Mouse (Mus musculus): Measurements from ENCODE around the gene Fpgs. TPM values are rescaled to one million over a fixed set of nuclear protein-coding genes. Genes with fewer than 3 reads are reported as not detected.

The Fpgs gene
- polyA plus RNA-seq, 1 experiment from 2014 or later = 29.5 TPM

- WGBS = 75% methylated on average over 9 of the region's 9 CpGs
- Histone ChIP-seq H3K4me1 (peaks cover 10% of the 10 kb centered on the region), H3K4me3 (no peak overlapping the region), H3K36me3 (replicated peaks) (no peaks in the 10 kb centered on the region; the same call in 1 of the 2 replicates), H3K27me3 (ENCODE audit: poor library complexity, severe bottlenecking) (no peaks in the 10 kb centered on the region), H3K9me3 (no peaks in the 10 kb centered on the region), H3K27ac (no peak overlapping the region)
- DNase-seq (ENCODE audit: extremely low spot score, low spot score) = no peak
Observed at GRCm38 (mm10) chr2:32671907-32672595, 31.9 kb downstream of the Fpgs start.

- WGBS = 92% methylated on average over 9 of the region's 9 CpGs
Observed at GRCm38 (mm10) chr2:32671147-32671546, 32.8 kb downstream of the Fpgs start.

GRCm38 (mm10) chr2:32669876-32670275 is 34.1 kb downstream of the Fpgs start:
- H3K4me1 ChIP-seq = peaks cover 13% of the 10 kb centered on the region
- no peak for DNase-seq (ENCODE audit: extremely low spot score, low spot score)
- H3K4me3 ChIP-seq = no peak overlapping the region
- no peaks in the 10 kb centered on the region for H3K27me3 ChIP-seq (ENCODE audit: poor library complexity, severe bottlenecking)
- 85% methylated on average over 3 of the region's 3 CpGs for WGBS
- H3K27ac ChIP-seq = no peak overlapping the region
- no peaks in the 10 kb centered on the region for H3K9me3 ChIP-seq
- no peaks in the 10 kb centered on the region; the same call in 1 of the 2 replicates for H3K36me3 ChIP-seq (replicated peaks)

More at GRCm38 (mm10) chr2:32671147-32671546, 32.8 kb downstream of the Fpgs start:
- no peaks in the 10 kb centered on the region for H3K9me3 ChIP-seq
- no peak overlapping the region for H3K27ac ChIP-seq
- no peak overlapping the region for H3K4me3 ChIP-seq
- no peak for DNase-seq (ENCODE audit: extremely low spot score, low spot score)
- no peaks in the 10 kb centered on the region; the same call in 1 of the 2 replicates for H3K36me3 ChIP-seq (replicated peaks)
- H3K27me3 ChIP-seq (ENCODE audit: poor library complexity, severe bottlenecking) = no peaks in the 10 kb centered on the region
- peaks cover 11% of the 10 kb centered on the region for H3K4me1 ChIP-seq

- Histone ChIP-seq H3K27me3 (ENCODE audit: poor library complexity, severe bottlenecking) (no peaks in the 10 kb centered on the region), H3K36me3 (replicated peaks) (no peaks in the 10 kb centered on the region), H3K9me3 (no peaks in the 10 kb centered on the region), H3K4me1 (peaks cover 11% of the 10 kb centered on the region), H3K27ac (peak overlapping the region; percentile 65), H3K4me3 (no peak overlapping the region)
- WGBS = 84% methylated on average over 7 of the region's 7 CpGs
- no peak for DNase-seq (ENCODE audit: extremely low spot score, low spot score)
Observed at GRCm38 (mm10) chr2:32668176-32668575, 35.8 kb downstream of the Fpgs start.

- Histone ChIP-seq H3K9me3 (no peaks in the 10 kb centered on the region), H3K4me3 (no peak overlapping the region), H3K27ac (peak overlapping the region; percentile 65), H3K36me3 (replicated peaks) (no peaks in the 10 kb centered on the region), H3K27me3 (ENCODE audit: poor library complexity, severe bottlenecking) (no peaks in the 10 kb centered on the region), H3K4me1 (peaks cover 10% of the 10 kb centered on the region)
- WGBS = 50% methylated on average over 11 of the region's 11 CpGs
- no peak for DNase-seq (ENCODE audit: extremely low spot score, low spot score)
Observed at GRCm38 (mm10) chr2:32667775-32668174, 36.2 kb downstream of the Fpgs start.

GRCm38 (mm10) chr2:32665853-32666252 is 38.1 kb downstream of the Fpgs start:
- no peak for DNase-seq (ENCODE audit: extremely low spot score, low spot score)
- H3K27ac ChIP-seq = peak overlapping the region; percentile 58

GRCm38 (mm10) chr2:32665345-32665744 is 38.6 kb downstream of the Fpgs start:
- Histone ChIP-seq H3K9me3 (no peaks in the 10 kb centered on the region), H3K4me1 (peaks cover 23% of the 10 kb centered on the region), H3K36me3 (replicated peaks) (no peaks in the 10 kb centered on the region), H3K27me3 (ENCODE audit: poor library complexity, severe bottlenecking) (no peaks in the 10 kb centered on the region), H3K4me3 (no peak overlapping the region), H3K27ac (peak overlapping the region; percentile 58)
- DNase-seq (ENCODE audit: extremely low spot score, low spot score) = no peak
- WGBS = 89% methylated on average over 8 of the region's 8 CpGs

More at GRCm38 (mm10) chr2:32665853-32666252, 38.1 kb downstream of the Fpgs start:
- H3K4me1 ChIP-seq = peaks cover 23% of the 10 kb centered on the region
- H3K9me3 ChIP-seq = no peaks in the 10 kb centered on the region
- no peaks in the 10 kb centered on the region for H3K27me3 ChIP-seq (ENCODE audit: poor library complexity, severe bottlenecking)
- H3K4me3 ChIP-seq = no peak overlapping the region
- 92% methylated on average over 6 of the region's 6 CpGs for WGBS
- H3K36me3 ChIP-seq (replicated peaks) = no peaks in the 10 kb centered on the region

GRCm38 (mm10) chr2:32662291-32662690 is 41.7 kb downstream of the Fpgs start:
- Histone ChIP-seq H3K4me1 (peaks cover 17% of the 10 kb centered on the region), H3K36me3 (replicated peaks) (no peaks in the 10 kb centered on the region), H3K4me3 (no peak overlapping the region), H3K27ac (peak overlapping the region; percentile 68), H3K27me3 (ENCODE audit: poor library complexity, severe bottlenecking) (no peaks in the 10 kb centered on the region), H3K9me3 (no peaks in the 10 kb centered on the region)
- no peak for DNase-seq (ENCODE audit: extremely low spot score, low spot score)
- WGBS = 66% methylated on average over 5 of the region's 5 CpGs

GRCm38 (mm10) chr2:32661509-32662107 is 42.3 kb downstream of the Fpgs start:
- Histone ChIP-seq H3K27ac (peak overlapping the region; percentile 68), H3K4me1 (peaks cover 17% of the 10 kb centered on the region), H3K36me3 (replicated peaks) (no peaks in the 10 kb centered on the region), H3K27me3 (ENCODE audit: poor library complexity, severe bottlenecking) (no peaks in the 10 kb centered on the region), H3K4me3 (no peak overlapping the region), H3K9me3 (no peaks in the 10 kb centered on the region)
- DNase-seq (ENCODE audit: extremely low spot score, low spot score) = no peak
- 66% methylated on average over 7 of the region's 7 CpGs for WGBS

GRCm38 (mm10) chr2:32658873-32659272 is 45.1 kb downstream of the Fpgs start:
- no peak overlapping the region for H3K4me3 ChIP-seq
- WGBS = 86% methylated on average over 2 of the region's 2 CpGs
- no peaks in the 10 kb centered on the region for H3K36me3 ChIP-seq (replicated peaks)
- H3K9me3 ChIP-seq = no peaks in the 10 kb centered on the region
- no peak overlapping the region for H3K27ac ChIP-seq
- H3K27me3 ChIP-seq (ENCODE audit: poor library complexity, severe bottlenecking) = no peaks in the 10 kb centered on the region
- DNase-seq (ENCODE audit: extremely low spot score, low spot score) = no peak
- peaks cover 37% of the 10 kb centered on the region for H3K4me1 ChIP-seq

GRCm38 (mm10) chr2:32655826-32656225 is 48.1 kb downstream of the Fpgs start:
- Histone ChIP-seq H3K4me3 (no peak overlapping the region), H3K4me1 (peaks cover 32% of the 10 kb centered on the region), H3K27me3 (ENCODE audit: poor library complexity, severe bottlenecking) (no peaks in the 10 kb centered on the region), H3K36me3 (replicated peaks) (no peaks in the 10 kb centered on the region), H3K9me3 (no peaks in the 10 kb centered on the region), H3K27ac (peak overlapping the region; percentile 76)
- 61% methylated on average over 12 of the region's 12 CpGs for WGBS
- no peak for DNase-seq (ENCODE audit: extremely low spot score, low spot score)

GRCm38 (mm10) chr2:32655394-32655744 is 48.6 kb downstream of the Fpgs start:
- no peak for DNase-seq (ENCODE audit: extremely low spot score, low spot score)
- 88% methylated on average over 3 of the region's 3 CpGs for WGBS
- no peaks in the 10 kb centered on the region for H3K36me3 ChIP-seq (replicated peaks)
- no peaks in the 10 kb centered on the region for H3K9me3 ChIP-seq
- H3K4me1 ChIP-seq = peaks cover 32% of the 10 kb centered on the region
- H3K27me3 ChIP-seq (ENCODE audit: poor library complexity, severe bottlenecking) = no peaks in the 10 kb centered on the region
- H3K27ac ChIP-seq = peak overlapping the region; percentile 76
- no peak overlapping the region for H3K4me3 ChIP-seq

- no peak for DNase-seq (ENCODE audit: extremely low spot score, low spot score)
- Histone ChIP-seq H3K36me3 (replicated peaks) (no peaks in the 10 kb centered on the region), H3K9me3 (no peaks in the 10 kb centered on the region), H3K4me1 (peaks cover 32% of the 10 kb centered on the region), H3K27me3 (ENCODE audit: poor library complexity, severe bottlenecking) (no peaks in the 10 kb centered on the region), H3K27ac (peak overlapping the region; percentile 76), H3K4me3 (no peak overlapping the region)
- WGBS = 85% methylated on average over 14 of the region's 14 CpGs
Observed at GRCm38 (mm10) chr2:32654743-32655393, 49.1 kb downstream of the Fpgs start.
